Mouse (Mus musculus) kidney, postnatal 25 days (tissue): ENCODE data around the gene Mettl9.

Experiments
- DNase-seq, 2 experiments: peaks; one replicate each; pipeline ENCODE4 v3.0.0; 2021; ENCODE audit warnings: mixed read lengths in 2 of 2

The Mettl9 gene

DNA sequence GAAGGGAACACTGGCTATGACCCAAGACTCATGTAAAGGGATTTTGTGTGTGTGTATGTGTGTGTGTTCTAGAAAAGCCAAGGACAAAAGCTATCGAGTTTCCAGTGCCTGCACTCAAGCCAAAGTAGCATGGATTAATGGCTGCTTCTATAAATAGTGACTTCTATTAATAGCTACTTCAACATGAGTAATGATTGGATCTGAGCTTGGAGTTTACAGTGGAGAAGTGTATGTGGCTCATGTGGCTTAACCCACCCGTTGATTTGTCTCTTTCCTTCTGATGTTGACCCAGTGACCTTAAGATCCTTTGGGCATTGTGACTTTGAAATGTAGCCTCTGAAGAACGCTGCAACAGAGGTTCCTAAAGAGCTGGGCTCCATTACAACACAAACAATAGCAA lies 77.1 kb downstream of the Mettl9 start:
- no peak for DNase-seq

DNA sequence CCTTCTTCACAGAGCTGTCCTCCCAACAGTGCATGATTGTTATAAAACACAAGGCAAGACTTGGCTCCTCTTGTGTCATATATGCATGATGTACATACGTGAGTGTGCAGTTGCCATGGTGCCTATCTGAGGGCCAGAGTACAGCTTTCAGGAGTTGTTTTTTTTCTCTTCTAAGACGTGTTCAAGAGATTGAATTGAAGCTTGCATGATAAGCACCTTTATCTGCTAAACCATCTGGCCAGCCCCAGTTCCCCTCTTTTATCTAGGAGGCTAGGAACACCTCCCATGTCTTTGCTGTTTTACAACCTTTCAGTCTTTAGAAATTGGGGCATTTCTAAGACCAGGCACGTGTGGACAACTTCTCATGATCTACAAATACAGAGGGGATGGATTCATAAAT lies 77.5 kb downstream of the Mettl9 start:
- DNase-seq: no peak

DNA sequence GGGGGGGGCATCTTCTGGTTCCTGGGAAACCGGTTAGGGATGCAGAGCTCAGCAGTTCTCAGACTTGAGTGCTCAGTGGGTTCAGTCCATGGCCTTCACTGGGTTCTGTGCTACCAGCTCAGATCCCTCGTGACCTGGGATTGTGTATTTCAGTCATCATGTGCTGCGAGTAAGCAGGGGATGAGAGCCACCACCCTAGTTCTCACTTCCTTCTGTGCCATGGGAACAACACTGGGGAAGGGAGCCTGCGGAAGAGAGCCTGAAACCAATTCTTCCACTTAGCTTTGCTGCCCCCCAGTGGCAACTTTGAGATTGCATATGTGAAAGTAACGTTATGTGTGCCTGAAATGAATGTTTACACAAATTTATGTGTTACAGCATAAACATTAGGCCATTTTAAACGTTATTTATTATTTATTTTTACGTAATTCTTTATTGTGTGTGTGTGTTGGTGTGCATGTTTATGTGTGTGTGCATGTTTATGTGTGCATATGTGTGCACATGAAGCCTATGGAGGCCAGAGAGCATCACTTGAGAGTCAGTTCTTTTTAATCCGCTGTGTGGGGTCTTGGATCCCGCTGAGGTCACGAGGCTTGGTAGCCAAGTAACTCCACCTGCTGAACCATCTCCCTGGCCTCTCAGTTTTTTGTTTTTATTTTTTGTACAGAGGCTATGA lies 86.0 kb downstream of the Mettl9 start:
- DNase-seq: peak; percentile 77 to 93
